Mouse (Mus musculus) intestine, postnatal 0 days (tissue): Measurements from ENCODE around the gene Rab44. TPM values are rescaled to one million over a fixed set of nuclear protein-coding genes. Genes with fewer than 3 reads are reported as not detected.
"Not testable (repeated sequence)": the region's sequence is repeated elsewhere in the genome, so short reads cannot be mapped to it uniquely, and the experiment has no call there.

Experiments used
- ATAC-seq: fragments of 200-750 bp; cut with Nextera tagmentation; 2 replicates; pipeline ENCODE4 v1.8.0; 2017; ENCODE audit warnings: mild to moderate bottlenecking, moderate TSS enrichment, moderate library complexity
- H3K27ac ChIP-seq: fragments of 300-500 bp; sonication (generic); 2 replicates; pipeline ENCODE4 v1.5.1; 2014; ENCODE audit warnings: mild to moderate bottlenecking, low read depth, low read length, moderate library complexity
- H3K27me3 ChIP-seq: fragments of 300-500 bp; sonication (generic); replicated peaks from 2 replicates; pipeline ENCODE4 v1.6.1; 2014; ENCODE audit warnings: low read length, mixed read lengths; ENCODE audit not compliant: control insufficient read depth, insufficient read depth
- H3K36me3 ChIP-seq: fragments of 300-500 bp; sonication (generic); 2 replicates; pipeline ENCODE4 v1.6.1; 2014; ENCODE audit warnings: mild to moderate bottlenecking, moderate library complexity; ENCODE audit not compliant: control insufficient read depth, insufficient read depth
- H3K4me1 ChIP-seq: fragments of 300-500 bp; sonication (generic); replicated peaks from 2 replicates; pipeline ENCODE4 v1.6.1; 2014; ENCODE audit warnings: antibody characterized with exemption, low read length, mixed read lengths; ENCODE audit not compliant: control insufficient read depth, insufficient read depth
- H3K4me2 ChIP-seq: fragments of 300-500 bp; sonication (generic); replicated peaks from 2 replicates; pipeline ENCODE4 v1.6.1; 2014; ENCODE audit warnings: low read depth, mild to moderate bottlenecking, moderate library complexity
- H3K4me3 ChIP-seq: fragments of 300-500 bp; sonication (generic); 2 replicates; pipeline ENCODE4 v1.5.1; 2014; ENCODE audit warnings: low read depth, low read length
- H3K9ac ChIP-seq: fragments of 300-500 bp; sonication (generic); 2 replicates; pipeline ENCODE4 v1.6.1; 2014; ENCODE audit warnings: mild to moderate bottlenecking, low read depth, low read length
- H3K9me3 ChIP-seq: fragments of 300-500 bp; sonication (generic); 2 replicates; pipeline ENCODE4 v1.6.1; 2016; ENCODE audit warnings: mixed run types; ENCODE audit not compliant: control insufficient read depth
- CTCF ChIP-seq: sonication (generic); IDR thresholded peaks from 2 replicates; pipeline ENCODE4 v1.5.1; 2016; ENCODE audit warnings: low read depth, mild to moderate bottlenecking, control low read depth, antibody characterized with exemption, moderate library complexity
- WGBS: fragments of 180-500 bp; shearing (Covaris S2); extraction: QIAGEN DNeasy Blood & Tissue Kit; methylation state at CpG from one replicate; pipeline ENCODE4 v1.1.7; 2014; 5-methylcytosine and 5-hydroxymethylcytosine counted together
- polyA plus RNA-seq: library from polyadenylated mRNA; unstranded; fragments of >200 nt; fragmentation: Nextera tagmentation; extraction: Ambion mirVana; gene quantifications from 2 replicates; pipeline ENCODE4 v1.2.1, GENCODE M21; 2015

Rab44 gene
- polyA plus RNA-seq, 1 experiment from 2014 or later = 0.20 TPM

DNA sequence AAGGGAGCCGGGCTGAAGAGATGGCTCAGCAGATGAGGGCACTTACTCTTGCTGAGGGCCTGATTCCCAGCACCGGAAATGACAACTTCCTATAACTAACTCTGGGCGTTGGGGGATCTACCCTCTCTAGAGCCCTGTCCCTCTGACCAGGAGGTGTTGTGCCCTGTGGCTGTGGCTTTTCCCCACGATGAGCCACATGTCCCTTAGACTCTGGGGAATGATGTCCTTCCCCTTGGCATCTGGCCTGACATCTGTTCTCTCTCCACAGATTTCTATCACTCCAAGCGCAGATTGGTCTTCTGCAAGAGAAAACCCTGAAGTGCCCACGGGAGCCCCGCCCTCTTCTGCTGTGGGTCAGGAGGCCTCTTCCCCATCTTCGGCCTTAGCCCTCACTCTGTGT, 14.9 kb upstream of the Rab44 start:
- H3K27me3 ChIP-seq = no peaks in the 10 kb centered on the region
- WGBS = 82% methylated on average over 8 of the region's 8 CpGs
- H3K4me3 ChIP-seq = no peak overlapping the region
- ATAC-seq = no peak
- no peak overlapping the region for H3K27ac ChIP-seq
- no peak for TF ChIP-seq CTCF
- H3K9me3 ChIP-seq = no peaks in the 10 kb centered on the region
- peaks cover 22% of the 10 kb centered on the region; the same call in 1 of the 2 replicates for H3K36me3 ChIP-seq
- H3K4me2 ChIP-seq = no peak overlapping the region
- no peak overlapping the region for H3K9ac ChIP-seq
- no peaks in the 10 kb centered on the region for H3K4me1 ChIP-seq

DNA sequence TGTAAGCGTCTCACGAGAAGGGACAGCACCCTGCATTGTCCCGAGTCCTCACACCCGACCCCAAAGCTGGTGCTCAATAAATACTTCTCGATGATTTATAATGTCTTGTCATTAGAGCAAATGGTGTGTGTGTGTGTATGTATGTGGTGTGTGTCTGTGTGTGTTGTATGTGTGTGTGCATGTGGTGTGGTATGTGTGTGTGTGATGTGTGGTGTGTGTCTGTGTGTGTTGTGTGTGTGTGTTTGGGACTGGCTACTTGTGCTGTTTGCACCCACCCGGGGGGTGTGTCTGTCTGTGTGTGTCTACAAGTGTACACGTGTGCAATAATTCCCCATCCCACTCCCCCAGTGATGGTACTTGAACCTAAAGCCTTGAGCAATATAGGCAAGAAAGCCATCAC, 13.3 kb upstream of the Rab44 start:
- ATAC-seq = no peak

GRCm38 (mm10) chr17:29110356-29110755, 3.6 kb upstream of the Rab44 start:
- H3K4me1 ChIP-seq, H3K4me3 ChIP-seq, H3K9me3 ChIP-seq, H3K9ac ChIP-seq, H3K27me3 ChIP-seq, H3K27ac ChIP-seq, H3K36me3 ChIP-seq, ATAC-seq, H3K4me2 ChIP-seq: not testable (repeated sequence)
- WGBS = 76% methylated on average over 6 of the region's 6 CpGs

More for the DNA sequence above, 13.3 kb upstream of the Rab44 start:
- Histone ChIP-seq H3K36me3 (peaks cover 22% of the 10 kb centered on the region; the same call in 1 of the 2 replicates), H3K9me3 (no peaks in the 10 kb centered on the region), H3K4me2 (no peak overlapping the region), H3K27ac (no peak overlapping the region), H3K4me1 (no peaks in the 10 kb centered on the region), H3K9ac (no peak overlapping the region), H3K4me3 (no peak overlapping the region), H3K27me3 (no peaks in the 10 kb centered on the region)
- 87% methylated on average over 7 of the region's 7 CpGs for WGBS
- no peak for TF ChIP-seq CTCF

DNA sequence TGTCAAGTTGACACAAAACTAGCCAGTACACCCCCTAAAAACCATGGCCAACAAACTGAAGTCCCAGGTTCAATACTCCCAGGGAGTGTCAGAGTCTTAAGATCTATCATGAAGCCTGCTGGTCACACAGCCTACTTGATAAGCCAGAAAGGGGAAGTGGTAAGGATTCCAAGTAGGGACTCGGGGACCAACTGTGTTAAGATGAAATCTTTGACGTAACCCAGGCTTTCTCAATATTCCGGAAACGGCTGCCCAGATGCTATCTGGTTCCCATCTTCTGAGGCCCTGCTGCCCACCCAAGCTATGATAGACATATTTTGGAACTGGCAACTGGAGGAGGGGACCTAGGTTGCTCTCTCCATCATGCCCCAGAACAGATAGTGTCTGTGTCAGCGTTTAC, 2.6 kb upstream of the Rab44 start:
- 72% methylated on average over 5 of the region's 5 CpGs for WGBS
- H3K9ac ChIP-seq = no peak overlapping the region
- H3K4me2 ChIP-seq = no peak overlapping the region
- no peaks in the 10 kb centered on the region for H3K36me3 ChIP-seq
- H3K4me1 ChIP-seq = no peaks in the 10 kb centered on the region
- H3K9me3 ChIP-seq = no peaks in the 10 kb centered on the region
- H3K4me3 ChIP-seq = no peak overlapping the region
- H3K27ac ChIP-seq = no peak overlapping the region
- no peak for TF ChIP-seq CTCF
- ATAC-seq = no peak
- no peaks in the 10 kb centered on the region for H3K27me3 ChIP-seq

DNA sequence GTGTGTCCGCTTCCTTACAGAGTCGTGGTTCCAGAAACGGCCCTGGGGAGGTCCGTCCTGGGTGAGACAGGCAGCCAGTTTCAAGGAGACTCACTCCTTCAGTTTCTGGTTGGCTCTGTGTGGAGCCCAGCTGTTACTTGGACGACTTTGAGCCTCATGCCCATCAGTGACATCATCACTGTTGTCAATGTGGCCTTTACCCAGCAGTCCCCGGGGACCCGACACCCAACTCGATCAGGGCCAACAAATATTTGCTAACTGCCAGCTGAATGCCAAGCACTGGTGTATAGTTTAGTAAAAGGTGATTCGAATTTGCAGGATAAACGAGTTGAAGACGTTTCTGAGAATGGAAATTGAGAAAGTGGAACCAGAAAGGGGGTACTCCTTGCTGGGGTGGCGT, 2.1 kb downstream of the Rab44 start:
- no peak overlapping the region for H3K4me3 ChIP-seq
- H3K4me1 ChIP-seq = no peaks in the 10 kb centered on the region
- no peak for ATAC-seq
- no peaks in the 10 kb centered on the region for H3K36me3 ChIP-seq
- WGBS = 68% methylated on average over 12 of the region's 12 CpGs
- no peaks in the 10 kb centered on the region for H3K9me3 ChIP-seq
- no peak for TF ChIP-seq CTCF
- H3K27me3 ChIP-seq = no peaks in the 10 kb centered on the region
- H3K9ac ChIP-seq = no peak overlapping the region
- no peak overlapping the region for H3K27ac ChIP-seq
- no peak overlapping the region for H3K4me2 ChIP-seq

- H3K4me3 ChIP-seq = no peak overlapping the region
- H3K9ac ChIP-seq = no peak overlapping the region
- no peak for ATAC-seq
- no peak for TF ChIP-seq CTCF
- no peaks in the 10 kb centered on the region for H3K4me1 ChIP-seq
- H3K36me3 ChIP-seq = no peaks in the 10 kb centered on the region
- H3K4me2 ChIP-seq = no peak overlapping the region
- no peaks in the 10 kb centered on the region for H3K27me3 ChIP-seq
- no peak overlapping the region for H3K27ac ChIP-seq
- WGBS = 68% methylated on average over 8 of the region's 8 CpGs
- no peaks in the 10 kb centered on the region for H3K9me3 ChIP-seq
Observed at GRCm38 (mm10) chr17:29117006-29117648, 3.2 kb downstream of the Rab44 start.

- no peak for ATAC-seq
- Histone ChIP-seq H3K27me3 (no peaks in the 10 kb centered on the region), H3K36me3 (no peaks in the 10 kb centered on the region), H3K9ac (no peak overlapping the region), H3K4me2 (no peak overlapping the region), H3K4me1 (no peaks in the 10 kb centered on the region), H3K4me3 (no peak overlapping the region), H3K9me3 (no peaks in the 10 kb centered on the region), H3K27ac (no peak overlapping the region)
- 72% methylated on average over 5 of the region's 5 CpGs for WGBS
- no peak for TF ChIP-seq CTCF
Observed at GRCm38 (mm10) chr17:29118057-29118456, 4.1 kb downstream of the Rab44 start.
